8 mouse cellular contexts compared by ENCODE assay signal in genomic region chr9:21546789-21547074, GRCm38 (mm10). TPM values are rescaled to one million over a fixed set of nuclear protein-coding genes. Genes with fewer than 3 reads are reported as not detected.
DNase-seq lines count a peak whose midpoint lies in the region; ATAC-seq and TF ChIP-seq lines count a peak whose summit lies in the region.

Gene Carm1, plus strand, starts transcription at chr9:21546894.

- peak within 1 kb of the TSS; percentile 97 for H3K27ac ChIP-seq in gastrocnemius, adult 2 months
- peak within 1 kb of the TSS; percentile 94 for H3K27ac ChIP-seq in hindbrain, embryonic 16.5 days (ENCODE audit: low read depth, low read length)
- H3K27ac ChIP-seq in liver, embryonic 12.5 days: peak within 1 kb of the TSS; percentile 97

- no peak for DNase-seq in layer of hippocampus, adult 18-20 months (ENCODE audit: low spot score in 2 of 2)
- DNase-seq in layer of hippocampus, adult 9-10 months (ENCODE audit: low spot score): no peak
- no peak for DNase-seq in adrenal gland, postnatal 10 days
- no peak for DNase-seq in gastrocnemius, adult 2 months
- DNase-seq in thymus, postnatal 14 days: peak; percentile 76
- DNase-seq in right cerebral cortex, postnatal 25 days: no peak

- H3K36me3 ChIP-seq in hindbrain, embryonic 16.5 days (ENCODE audit: control insufficient read depth, insufficient read depth, low read length): no peaks in the 10 kb centered on the region
- H3K36me3 ChIP-seq in liver, embryonic 12.5 days: peaks cover 28% of the 10 kb centered on the region

- peak within 1 kb of the TSS; percentile 86 for H3K9ac ChIP-seq in hindbrain, embryonic 16.5 days (ENCODE audit: low read depth, low read length)
- H3K9ac ChIP-seq in liver, embryonic 12.5 days: peak within 1 kb of the TSS; percentile 97

- WGBS in hindbrain, embryonic 16.5 days: 0% methylated on average over 37 of the region's 52 CpGs
- WGBS in liver, embryonic 12.5 days (ENCODE audit: insufficient replicate concordance): 3% methylated on average over 7 of the region's 52 CpGs

- intact Hi-C loops in gastrocnemius, adult 2 months (cut with DNase I): loop anchor here (2.0 kb wide), 2 partner anchors 36 to 46 kb away; partner anchors contain the start of genes Timm29, Tmed1 and Yipf2

- no peaks in the 10 kb centered on the region for H3K9me3 ChIP-seq in hindbrain, embryonic 16.5 days (ENCODE audit: control insufficient read depth, low read length)
- no peaks in the 10 kb centered on the region for H3K9me3 ChIP-seq in liver, embryonic 12.5 days (replicated peaks)

- no peaks in the 10 kb centered on the region for H3K27me3 ChIP-seq in hindbrain, embryonic 16.5 days (replicated peaks; ENCODE audit: control insufficient read depth, insufficient read depth, low read length)
- H3K27me3 ChIP-seq in liver, embryonic 12.5 days (replicated peaks): no peaks in the 10 kb centered on the region

- peaks cover 24% of the 10 kb centered on the region for H3K4me1 ChIP-seq in hindbrain, embryonic 16.5 days (ENCODE audit: control insufficient read depth, insufficient read depth, low read depth, low read length)
- peaks cover 45% of the 10 kb centered on the region for H3K4me1 ChIP-seq in liver, embryonic 12.5 days

- H3K4me2 ChIP-seq in hindbrain, embryonic 16.5 days (ENCODE audit: low read length): peak within 1 kb of the TSS; percentile 53
- peak within 1 kb of the TSS; percentile 93 for H3K4me2 ChIP-seq in liver, embryonic 12.5 days

- H3K4me3 ChIP-seq in gastrocnemius, adult 2 months: peak within 1 kb of the TSS; percentile 88
- H3K4me3 ChIP-seq in hindbrain, embryonic 16.5 days (ENCODE audit: low read length): peak within 1 kb of the TSS; percentile 65
- H3K4me3 ChIP-seq in liver, embryonic 12.5 days: peak within 1 kb of the TSS; percentile 86

- no peak; the same call in 1 of the 2 replicates for ATAC-seq in hindbrain, embryonic 16.5 days
- ATAC-seq in liver, embryonic 12.5 days: no peak

- TF ChIP-seq CTCF in gastrocnemius, adult 2 months (IDR thresholded peaks at IDR 0.05): peak; percentile 68; the same call in 1 of the 2 replicates

RNA-seq across cellular contexts. Expression of gene Carm1, which starts in this region (rescaled TPM):
- 10 to 100 TPM; 76.4 to 81.6 TPM for total RNA-seq in layer of hippocampus, adult 18-20 months (2021)
- total RNA-seq in adrenal gland, postnatal 10 days (2021): 10 to 100 TPM; 45.1 to 65.4 TPM
- 10 to 100 TPM; 54.6 to 57.2 TPM for total RNA-seq in gastrocnemius, adult 2 months (2021)
- 15.8 and 25.4 TPM in 2 replicates for polyA plus RNA-seq in hindbrain, embryonic 16.5 days (2015; fragmentation: Nextera tagmentation; extraction: Ambion mirVana)
- polyA plus RNA-seq in liver, embryonic 12.5 days (2016; fragmentation: Nextera tagmentation; extraction: Ambion mirVana): 39.0 and 41.0 TPM in 2 replicates
